Mouse (Mus musculus): Measurements from ENCODE around the gene Rfx1. TPM values are rescaled to one million over a fixed set of nuclear protein-coding genes. Genes with fewer than 3 reads are reported as not detected.
A peak's percentile ranks its signal among the peaks of the same experiment; 100 is the strongest.

Rfx1 gene
- total and polyA plus RNA-seq, 3 experiments = 3.2 to 13.1 (median 10.8) TPM

DNA sequence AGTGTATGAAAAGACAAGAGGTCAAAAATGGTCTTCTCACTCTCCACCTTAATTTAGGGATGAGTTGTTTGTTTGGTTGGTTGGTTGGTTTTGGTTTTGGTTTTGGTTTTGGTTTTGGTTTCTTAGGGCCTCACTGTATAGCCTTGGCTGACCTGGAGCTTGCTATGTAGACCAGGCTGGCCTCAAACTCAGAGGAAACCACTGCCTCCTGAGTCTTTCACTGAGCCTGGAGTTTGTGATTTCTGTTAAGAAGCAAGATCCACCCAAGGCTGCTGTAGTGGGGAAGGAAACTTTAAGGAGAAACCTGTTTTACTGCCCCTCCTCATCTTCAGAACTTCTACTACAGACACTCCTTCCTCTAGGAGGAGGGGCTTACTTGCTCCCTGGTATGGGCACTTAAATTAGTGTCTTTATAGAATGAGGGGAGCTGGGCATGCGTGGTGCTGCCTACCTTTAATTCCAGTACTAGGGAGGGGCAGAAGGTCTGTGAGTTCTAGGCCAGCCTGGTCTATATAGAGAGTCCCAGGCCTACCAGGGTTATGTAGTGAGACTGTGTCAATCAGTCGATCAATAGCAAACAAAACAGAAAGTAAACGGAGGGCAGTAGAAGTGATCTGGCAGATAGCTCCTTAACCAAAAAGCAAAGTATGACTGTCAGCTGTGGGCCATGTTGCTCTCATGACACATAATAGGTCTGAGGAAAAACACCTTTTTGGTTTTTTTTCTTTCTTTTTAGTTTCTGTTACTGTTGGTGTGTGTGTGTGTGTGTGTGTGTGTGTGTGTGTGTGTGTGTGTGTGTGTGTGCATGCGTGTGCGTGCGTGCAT is 39.8 kb downstream of the Rfx1 start:
- Histone ChIP-seq H3K4me3 (replicated peaks in 1 of 3; ENCODE audit: low read depth in 2 of 3, low read length in 2 of 3, poor library complexity in 1 of 3) (peak overlapping the region in 1 of 3 experiments; percentile 40), H3K9ac (ENCODE audit: insufficient read depth, low read depth) (no peak overlapping the region), H3K79me2 (replicated peaks; ENCODE audit: control insufficient read depth, extremely low read depth, insufficient read depth, poor library complexity, severe bottlenecking) (peaks cover 14% of the 10 kb centered on the region), H3K27ac (ENCODE audit: insufficient read depth, low read depth) (peak overlapping the region; percentile 93), H3K27me3 (replicated peaks) (no peaks in the 10 kb centered on the region), H3K36me3 (replicated peaks in 1 of 2; ENCODE audit: control insufficient read depth in 1 of 2, insufficient read depth in 1 of 2, low read length in 1 of 2) (peaks cover 14 to 18% of the 10 kb centered on the region in 2 experiments), H3K4me2 (ENCODE audit: insufficient read depth, low read depth, poor library complexity, severe bottlenecking) (peak overlapping the region; percentile 40; the same call in 1 of the 2 replicates), H3K4me1 (ENCODE audit: control insufficient read depth in 1 of 2, insufficient read depth in 2 of 2) (peaks cover 15 to 34% of the 10 kb centered on the region in 2 experiments), H3K9me3 (replicated peaks; ENCODE audit: low read length) (peaks cover 3% of the 10 kb centered on the region)
- TF ChIP-seq RCOR1 (conservative IDR thresholded peaks at IDR 0.05; ENCODE audit: low read depth, low read length) (no peak), CHD1 (IDR thresholded peaks at IDR 0.05; ENCODE audit: low read depth, low read length) (no peak), ETS1 (conservative IDR thresholded peaks at IDR 0.05; ENCODE audit: low read depth, low read length) (peak; percentile 60), ZC3H11A (IDR thresholded peaks at IDR 0.05; ENCODE audit: low read depth, low read length) (no peak), USF1 (IDR thresholded peaks at IDR 0.05; ENCODE audit: low read depth, low read length) (no peak), MYC (IDR thresholded peaks at IDR 0.05; ENCODE audit: low read depth, low read length) (no peak), SIN3A (IDR thresholded peaks at IDR 0.05; ENCODE audit: low read length) (no peak), ELF1 (IDR thresholded peaks at IDR 0.05; ENCODE audit: low read depth, low read length) (no peak), NRF1 (IDR thresholded peaks at IDR 0.05; ENCODE audit: low read depth, low read length) (peak; percentile 74), KAT2A (IDR thresholded peaks at IDR 0.05; ENCODE audit: insufficient replicate concordance, low read length) (no peak), POLR2A (IDR thresholded peaks at IDR 0.05; ENCODE audit: low read depth, low read length) (no peak), UBTF (IDR thresholded peaks at IDR 0.05; ENCODE audit: low read depth, low read length) (no peak), BHLHE40 (IDR thresholded peaks at IDR 0.05; ENCODE audit: low read depth, low read length) (no peak), POLR2AphosphoS2 (IDR thresholded peaks at IDR 0.05; ENCODE audit: low read depth, low read length) (no peak), E2F4 (IDR thresholded peaks at IDR 0.05; ENCODE audit: insufficient replicate concordance, low read depth, low read length) (no peak), TCF12 (IDR thresholded peaks at IDR 0.05; ENCODE audit: low read depth, low read length) (no peak), HCFC1 (IDR thresholded peaks at IDR 0.05; ENCODE audit: low read depth, low read length) (0 out of 2 replicates have a peak, but pooled peaks have one; percentile 7), MXI1 (IDR thresholded peaks at IDR 0.05; ENCODE audit: low read depth, low read length) (no peak), JUN (IDR thresholded peaks at IDR 0.05; ENCODE audit: insufficient read depth, low read depth, low read length) (no peak), MAZ (IDR thresholded peaks at IDR 0.05; ENCODE audit: low read depth, low read length) (0 out of 2 replicates have a peak, but pooled peaks have one; percentile 36), NELFE (IDR thresholded peaks at IDR 0.05; ENCODE audit: low read depth, low read length) (no peak), CHD2 (IDR thresholded peaks at IDR 0.05; ENCODE audit: low read length) (no peak), PAX5 (IDR thresholded peaks at IDR 0.05; ENCODE audit: low read length) (no peak)
- dilution Hi-C loops (cut with MboI; ENCODE audit: extremely low pct_ligation_motif_present, extremely low pct_unique_long_range_greater_than_20kb, low sequenced_read_pairs) = no loop called here
- in situ Hi-C loops (cut with MboI; ENCODE audit: low pct_ligation_motif_present, low pct_unique_long_range_greater_than_20kb, low sequenced_read_pairs) = loop anchor here (10.0 kb wide), 1 partner anchor 52 kb away; no protein-coding TSS in a partner anchor
- no peak for DNase-seq (ENCODE audit: extremely low read depth)

All from CH12.LX (cell line).